Mouse (Mus musculus): Measurements from ENCODE around the gene Toporsl. TPM values are rescaled to one million over a fixed set of nuclear protein-coding genes. Genes with fewer than 3 reads are reported as not detected.

Toporsl gene
- total and polyA plus RNA-seq, 3 experiments, result not detected

- TF ChIP-seq SIN3A (IDR thresholded peaks at IDR 0.05; ENCODE audit: low read length) (no peak), ELF1 (IDR thresholded peaks at IDR 0.05; ENCODE audit: low read depth, low read length) (no peak), UBTF (IDR thresholded peaks at IDR 0.05; ENCODE audit: borderline replicate concordance, insufficient read depth, low read depth, low read length) (no peak)
- Histone ChIP-seq H3K27ac (ENCODE audit: control insufficient read depth, low read depth, low read length) (no peak overlapping the region), H3K9me3 (replicated peaks; ENCODE audit: insufficient read depth, low read length) (no peaks in the 10 kb centered on the region)
Measured at GRCm38 (mm10) chr4:52586194-52586734, 9.8 kb upstream of the Toporsl start.

GRCm38 (mm10) chr4:52593821-52594356 is 2.2 kb upstream of the Toporsl start:
- Histone ChIP-seq H3K36me3 (ENCODE audit: control insufficient read depth in 1 of 2, insufficient read depth in 2 of 2, low read length in 2 of 2) (no peaks in the 10 kb centered on the region), H3K9ac (ENCODE audit: control insufficient read depth, low read depth, low read length, poor library complexity, severe bottlenecking) (no peak overlapping the region), H3K27ac (ENCODE audit: control insufficient read depth, low read depth, low read length) (no peak overlapping the region), H3K27me3 (ENCODE audit: control insufficient read depth in 1 of 2, insufficient read depth in 2 of 2, low read length in 2 of 2) (no peaks in the 10 kb centered on the region), H3K79me2 (ENCODE audit: control insufficient read depth, insufficient read depth, low read length, poor library complexity) (no peaks in the 10 kb centered on the region), H3K4me1 (ENCODE audit: control insufficient read depth in 1 of 2, insufficient read depth in 2 of 2, low read length in 2 of 2) (no peaks in the 10 kb centered on the region), H3K9me3 (replicated peaks; ENCODE audit: insufficient read depth, low read length) (no peaks in the 10 kb centered on the region), H3K4me3 (ENCODE audit: control insufficient read depth in 1 of 2, insufficient read depth in 1 of 2, low read depth in 2 of 2, low read length in 2 of 2) (no peak overlapping the region)
- DNase-seq (ENCODE audit: low read depth, low spot score), result no peak
- TF ChIP-seq USF2 (IDR thresholded peaks at IDR 0.05; ENCODE audit: borderline replicate concordance in 1 of 2, insufficient read depth in 1 of 2, low read depth in 1 of 2, low read length in 2 of 2), result no peak
- TF ChIP-seq E2F4 (IDR thresholded peaks at IDR 0.05; ENCODE audit: borderline replicate concordance, low read depth, low read length), result no peak
- TF ChIP-seq MAFK (IDR thresholded peaks at IDR 0.05; ENCODE audit: borderline replicate concordance, low read depth, low read length), result no peak
- TF ChIP-seq SIN3A (IDR thresholded peaks at IDR 0.05; ENCODE audit: low read length), result no peak
- TF ChIP-seq CTCF (IDR thresholded peaks at IDR 0.05 in 2 of 3, conservative IDR thresholded peaks at IDR 0.05 in 1 of 3; ENCODE audit: control insufficient read depth in 1 of 3, insufficient read depth in 1 of 3, low read depth in 2 of 3, low read length in 3 of 3, poor library complexity in 1 of 3, severe bottlenecking in 1 of 3), result no peak
- TF ChIP-seq MEF2A (IDR thresholded peaks at IDR 0.05; ENCODE audit: extremely low read depth, insufficient replicate concordance, low read depth, low read length, poor library complexity, severe bottlenecking), result no peak
- no peak for TF ChIP-seq UBTF (IDR thresholded peaks at IDR 0.05; ENCODE audit: borderline replicate concordance, insufficient read depth, low read depth, low read length)
- no peak for TF ChIP-seq MYB (IDR thresholded peaks at IDR 0.05; ENCODE audit: low read depth, low read length)
- no peak for TF ChIP-seq CHD1 (IDR thresholded peaks at IDR 0.05; ENCODE audit: low read depth, low read length)
- no peak for TF ChIP-seq GATA1 (IDR thresholded peaks at IDR 0.05; ENCODE audit: low read depth, low read length)
- TF ChIP-seq ZKSCAN1 (IDR thresholded peaks at IDR 0.05; ENCODE audit: low read depth, low read length), result no peak
- no peak for TF ChIP-seq ETS1 (IDR thresholded peaks at IDR 0.05; ENCODE audit: low read depth, low read length)
- TF ChIP-seq POLR2A (IDR thresholded peaks at IDR 0.05; ENCODE audit: control insufficient read depth in 1 of 2, insufficient read depth in 1 of 2, low read depth in 1 of 2, low read length in 2 of 2, poor library complexity in 1 of 2), result no peak

More at GRCm38 (mm10) chr4:52586194-52586734, 9.8 kb upstream of the Toporsl start:
- Histone ChIP-seq H3K4me1 (ENCODE audit: control insufficient read depth in 1 of 2, insufficient read depth in 2 of 2, low read length in 2 of 2) (no peaks in the 10 kb centered on the region), H3K36me3 (ENCODE audit: control insufficient read depth in 1 of 2, insufficient read depth in 2 of 2, low read length in 2 of 2) (no peaks in the 10 kb centered on the region), H3K4me3 (ENCODE audit: control insufficient read depth in 1 of 2, insufficient read depth in 1 of 2, low read depth in 2 of 2, low read length in 2 of 2) (no peak overlapping the region), H3K9ac (ENCODE audit: control insufficient read depth, low read depth, low read length, poor library complexity, severe bottlenecking) (no peak overlapping the region), H3K27me3 (ENCODE audit: control insufficient read depth in 1 of 2, insufficient read depth in 2 of 2, low read length in 2 of 2) (no peaks in the 10 kb centered on the region), H3K79me2 (ENCODE audit: control insufficient read depth, insufficient read depth, low read length, poor library complexity) (no peaks in the 10 kb centered on the region)
- no peak for DNase-seq (ENCODE audit: low read depth, low spot score)

Data from MEL (cell line).